Mouse (Mus musculus) CH12.LX (cell line): ENCODE measurements at regions not wholly inside any gene's neighbourhood (a gene's known extent, or its start where the extent isn't known, plus 50 kb on each side); places are given as distances from the start of the nearest gene placed in this dataset.

Source experiments
- DNase-seq: peaks from one replicate; pipeline ENCODE4 v3.0.0-alpha.2; 2013; ENCODE audit errors: extremely low read depth
- H3K27ac ChIP-seq: 2 replicates; pipeline ENCODE4 v1.5.1; 2012; ENCODE audit warnings: low read depth, mild to moderate bottlenecking, control low read depth, moderate library complexity; ENCODE audit not compliant: insufficient read depth
- H3K27me3 ChIP-seq: replicated peaks from 2 replicates; pipeline ENCODE3; 2012; ENCODE audit warnings: inconsistent platforms
- H3K36me3 ChIP-seq, 2 experiments: replicated peaks in 1 of 2; 2 replicates each; pipeline versions ENCODE3 to v1.6.1; 2012; ENCODE audit warnings: inconsistent platforms in 1 of 2, low read length in 1 of 2, mild to moderate bottlenecking in 1 of 2, mixed read lengths in 1 of 2, moderate library complexity in 1 of 2; ENCODE audit not compliant: control insufficient read depth in 1 of 2, insufficient read depth in 1 of 2
- H3K4me1 ChIP-seq, 2 experiments: 2 replicates each; pipeline ENCODE4 v1.6.1; 2012; ENCODE audit warnings: inconsistent platforms in 1 of 2, moderate library complexity in 1 of 2; ENCODE audit not compliant: insufficient read depth in 2 of 2, control insufficient read depth in 1 of 2
- H3K4me2 ChIP-seq: 2 replicates; pipeline ENCODE4 v1.6.1; 2012; ENCODE audit warnings: low read depth, mild to moderate bottlenecking, control low read depth; ENCODE audit not compliant: poor library complexity, insufficient read depth, severe bottlenecking
- H3K4me3 ChIP-seq, 3 experiments: fragments of 150-350 bp in 1 of 3; sonication (generic) in 1 of 3; replicated peaks in 1 of 3; 2 replicates each; pipeline versions ENCODE3 to v1.5.1; 2011 to 2012; ENCODE audit warnings: low read depth in 2 of 3, low read length in 2 of 3, mild to moderate bottlenecking in 2 of 3, moderate library complexity in 2 of 3, control low read depth in 1 of 3, improper control_type of control experiment in 1 of 3, inconsistent platforms in 1 of 3, mixed read lengths in 1 of 3; ENCODE audit not compliant: poor library complexity in 1 of 3
- H3K79me2 ChIP-seq: replicated peaks from 2 replicates; pipeline ENCODE4 v1.6.1; 2012; ENCODE audit warnings: mild to moderate bottlenecking, moderate library complexity; ENCODE audit not compliant: control insufficient read depth, poor library complexity, insufficient read depth, severe bottlenecking; ENCODE audit errors: extremely low read depth
- H3K9ac ChIP-seq: 2 replicates; pipeline ENCODE4 v1.6.1; 2012; ENCODE audit warnings: low read depth, mild to moderate bottlenecking, control low read depth, moderate library complexity; ENCODE audit not compliant: insufficient read depth
- H3K9me3 ChIP-seq: replicated peaks from 2 replicates; pipeline ENCODE3; 2012; ENCODE audit warnings: low read length, inconsistent platforms, mixed read lengths
- BHLHE40 ChIP-seq: IDR thresholded peaks from 2 replicates; pipeline ENCODE4 v1.6.1; 2011; ENCODE audit warnings: mild to moderate bottlenecking, low read depth, low read length, improper control_type of control experiment
- CHD1 ChIP-seq: IDR thresholded peaks from 2 replicates; pipeline ENCODE4 v1.6.1; 2012; ENCODE audit warnings: low read depth, low read length, improper control_type of control experiment, inconsistent platforms
- CTCF ChIP-seq, 2 experiments: IDR thresholded peaks in 1 of 2; conservative IDR thresholded peaks in 1 of 2; 2 replicates each; pipeline ENCODE4 v1.5.1; 2011 to 2012; ENCODE audit warnings: low read depth in 2 of 2, low read length in 2 of 2, improper control_type of control experiment in 1 of 2, inconsistent platforms in 1 of 2, mild to moderate bottlenecking in 1 of 2, moderate library complexity in 1 of 2
- E2F4 ChIP-seq: IDR thresholded peaks from 2 replicates; pipeline ENCODE4 v1.6.1; 2011; ENCODE audit warnings: low read depth, low read length, improper control_type of control experiment; ENCODE audit not compliant: insufficient replicate concordance
- ELF1 ChIP-seq: IDR thresholded peaks from 2 replicates; pipeline ENCODE4 v1.6.1; 2014; ENCODE audit warnings: low read depth, mild to moderate bottlenecking, inconsistent platforms, low read length, improper control_type of control experiment
- ETS1 ChIP-seq: conservative IDR thresholded peaks from 2 replicates; pipeline ENCODE4 v1.6.1; 2012; ENCODE audit warnings: low read depth, mild to moderate bottlenecking, inconsistent platforms, low read length, improper control_type of control experiment, moderate library complexity
- HCFC1 ChIP-seq: IDR thresholded peaks from 2 replicates; pipeline ENCODE4 v1.6.1; 2012; ENCODE audit warnings: low read depth, mild to moderate bottlenecking, inconsistent platforms, low read length, improper control_type of control experiment
- JUN ChIP-seq: IDR thresholded peaks from 2 replicates; pipeline ENCODE4 v1.6.1; 2011; ENCODE audit warnings: low read depth, mild to moderate bottlenecking, low read length, improper control_type of control experiment, moderate library complexity; ENCODE audit not compliant: insufficient read depth
- MAFK ChIP-seq: IDR thresholded peaks from 2 replicates; pipeline ENCODE4 v1.6.1; 2011; ENCODE audit warnings: low read length, improper control_type of control experiment; ENCODE audit not compliant: insufficient replicate concordance
- MAX ChIP-seq: IDR thresholded peaks from 2 replicates; pipeline ENCODE4 v1.6.1; 2011; ENCODE audit warnings: low read length, improper control_type of control experiment
- MAZ ChIP-seq: IDR thresholded peaks from 2 replicates; pipeline ENCODE4 v1.6.1; 2012; ENCODE audit warnings: low read depth, mild to moderate bottlenecking, inconsistent platforms, low read length, improper control_type of control experiment, moderate library complexity
- MEF2A ChIP-seq: IDR thresholded peaks from 2 replicates; pipeline ENCODE4 v1.6.1; 2014; ENCODE audit warnings: low read depth, mild to moderate bottlenecking, inconsistent platforms, low read length, improper control_type of control experiment, borderline replicate concordance
- MYC ChIP-seq: IDR thresholded peaks from 2 replicates; pipeline ENCODE4 v1.6.1; 2011; ENCODE audit warnings: low read depth, mild to moderate bottlenecking, improper control_type of control experiment, low read length
- NELFE ChIP-seq: IDR thresholded peaks from 2 replicates; pipeline ENCODE4 v1.6.1; 2011; ENCODE audit warnings: low read depth, low read length, improper control_type of control experiment
- PAX5 ChIP-seq: IDR thresholded peaks from 2 replicates; pipeline ENCODE4 v1.6.1; 2012; ENCODE audit warnings: low read length, inconsistent platforms, mixed read lengths
- POLR2A ChIP-seq: IDR thresholded peaks from 2 replicates; pipeline ENCODE4 v1.6.1; 2011; ENCODE audit warnings: low read depth, mild to moderate bottlenecking, improper control_type of control experiment, low read length
- RAD21 ChIP-seq: IDR thresholded peaks from 2 replicates; pipeline ENCODE4 v1.6.1; 2011; ENCODE audit warnings: low read depth, mild to moderate bottlenecking, low read length, improper control_type of control experiment, moderate library complexity
- RCOR1 ChIP-seq: conservative IDR thresholded peaks from 2 replicates; pipeline ENCODE4 v1.6.1; 2012; ENCODE audit warnings: low read depth, mild to moderate bottlenecking, inconsistent platforms, low read length, improper control_type of control experiment
- SMC3 ChIP-seq: IDR thresholded peaks from 2 replicates; pipeline ENCODE4 v1.6.1; 2011; ENCODE audit warnings: low read depth, low read length, improper control_type of control experiment
- TCF12 ChIP-seq: IDR thresholded peaks from 2 replicates; pipeline ENCODE4 v1.6.1; 2014; ENCODE audit warnings: low read depth, mild to moderate bottlenecking, inconsistent platforms, low read length, improper control_type of control experiment
- USF1 ChIP-seq: IDR thresholded peaks from 2 replicates; pipeline ENCODE4 v1.6.1; 2014; ENCODE audit warnings: low read depth, mild to moderate bottlenecking, inconsistent platforms, low read length, improper control_type of control experiment
- USF2 ChIP-seq: conservative IDR thresholded peaks from 2 replicates; pipeline ENCODE4 v1.6.1; 2011; ENCODE audit warnings: low read depth, low read length, improper control_type of control experiment
- ZC3H11A ChIP-seq: IDR thresholded peaks from 2 replicates; pipeline ENCODE4 v1.6.1; 2012; ENCODE audit warnings: low read depth, mild to moderate bottlenecking, inconsistent platforms, low read length, improper control_type of control experiment
- ZKSCAN1 ChIP-seq: IDR thresholded peaks from 2 replicates; pipeline ENCODE4 v1.6.1; 2012; ENCODE audit warnings: low read depth, inconsistent platforms, low read length, improper control_type of control experiment, borderline replicate concordance
- dilution Hi-C: fragments of 300-500 bp; cut with MboI; formaldehyde crosslinking; loops from 2 replicates; pipeline ENCODE4 v1.14.3; 2020; ENCODE audit warnings: low sequenced_read_pairs; ENCODE audit not compliant: extremely low pct_unique_long_range_greater_than_20kb, extremely low pct_ligation_motif_present
- in situ Hi-C: fragments of 300-500 bp; cut with MboI; formaldehyde crosslinking; loops from 3 replicates; pipeline ENCODE4 v1.14.3; 2019; ENCODE audit warnings: low sequenced_read_pairs, low pct_ligation_motif_present, low pct_unique_long_range_greater_than_20kb, mixed read lengths

DNA sequence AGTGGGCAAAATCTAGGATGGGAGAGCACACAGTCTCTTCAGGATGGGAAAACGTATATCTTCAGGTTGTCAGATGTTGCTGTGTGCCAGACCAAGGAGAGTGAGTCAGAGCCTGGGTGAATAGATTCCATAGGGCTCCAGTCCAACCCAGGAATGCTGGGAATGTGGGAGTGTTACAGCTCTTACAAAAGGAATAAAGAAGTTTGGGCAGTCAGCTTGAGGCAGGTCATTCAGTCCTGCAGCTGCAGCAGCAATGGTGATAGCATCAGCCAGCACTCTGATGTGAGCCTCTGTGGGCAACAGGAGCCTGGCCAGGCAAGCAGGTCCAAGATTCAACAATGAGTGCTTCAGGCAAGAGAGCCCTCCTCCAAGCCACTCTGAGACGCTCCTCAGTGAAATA lies 205.8 kb upstream of the Kirrel3 start:
- no peak overlapping the region for H3K4me2 ChIP-seq
- H3K79me2 ChIP-seq: no peaks in the 10 kb centered on the region
- H3K27ac ChIP-seq: no peak overlapping the region
- no peaks in the 10 kb centered on the region for H3K27me3 ChIP-seq
- no peak for DNase-seq
- dilution Hi-C loops (no loop called here), in situ Hi-C loops (no loop called here)
- no peaks in the 10 kb centered on the region for H3K9me3 ChIP-seq
- H3K4me1 ChIP-seq: no peaks in the 10 kb centered on the region
- no peak for TF ChIP-seq MEF2A
- TF ChIP-seq RCOR1: no peak
- TF ChIP-seq JUN: no peak
- no peak for TF ChIP-seq RAD21
- no peak for TF ChIP-seq TCF12
- TF ChIP-seq USF2: no peak
- no peak for TF ChIP-seq E2F4
- TF ChIP-seq NELFE: no peak
- TF ChIP-seq CHD1: no peak
- TF ChIP-seq USF1: no peak
- TF ChIP-seq HCFC1: no peak
- TF ChIP-seq PAX5: no peak
- no peak for TF ChIP-seq SMC3
- no peak for TF ChIP-seq MYC
- no peak for TF ChIP-seq ZKSCAN1
- TF ChIP-seq CTCF (conservative IDR thresholded peaks at IDR 0.05 in 1 of 2, IDR thresholded peaks at IDR 0.05 in 1 of 2; ENCODE audit: low read depth in 2 of 2, low read length in 2 of 2): no peak
- no peak for TF ChIP-seq ETS1
- no peak for TF ChIP-seq MAZ
- no peak for TF ChIP-seq MAX
- TF ChIP-seq ELF1: no peak
- no peak overlapping the region for H3K9ac ChIP-seq
- no peak overlapping the region for H3K4me3 ChIP-seq
- H3K36me3 ChIP-seq: no peaks in the 10 kb centered on the region

- no peaks in the 10 kb centered on the region for H3K36me3 ChIP-seq
- no peak overlapping the region for H3K9ac ChIP-seq
- no peak for DNase-seq
- no peaks in the 10 kb centered on the region for H3K4me1 ChIP-seq
- no peak overlapping the region for H3K4me3 ChIP-seq
- no peaks in the 10 kb centered on the region for H3K9me3 ChIP-seq
- no peaks in the 10 kb centered on the region for H3K27me3 ChIP-seq
- in situ Hi-C loops (no loop called here), dilution Hi-C loops (no loop called here)
- H3K4me2 ChIP-seq: no peak overlapping the region
- TF ChIP-seq HCFC1 (no peak), MAFK (no peak), POLR2A (no peak), ZC3H11A (no peak), MAZ (no peak), BHLHE40 (no peak)
- H3K27ac ChIP-seq: no peak overlapping the region
- H3K79me2 ChIP-seq: no peaks in the 10 kb centered on the region
Observed at GRCm38 (mm10) chr9:34280311-34281208, 205.1 kb upstream of the Kirrel3 start.
